ENCODE assay signal across 12 mouse cellular contexts in genomic region chr3:37672266-37673040, GRCm38 (mm10). TPM values are rescaled to one million over a fixed set of nuclear protein-coding genes. Genes with fewer than 3 reads are reported as not detected.
A peak's percentile ranks its signal among the peaks of the same experiment; 100 is the strongest.
DNase-seq lines count a peak whose midpoint lies in the region; ATAC-seq and TF ChIP-seq lines count a peak whose summit lies in the region.
"Had no signal": no experiment of that assay in that cellular context is flagged by ENCODE, and none has a peak within 500 bp of the region (broad histone marks: within the 10 kb centered on the region; RNA-seq: fewer than 3 reads in every experiment).

No protein-coding gene starts in this region.

- no peak overlapping the region for H3K27ac ChIP-seq in hindbrain, embryonic 11.5 days (ENCODE audit: low read depth, low read length)
- H3K27ac ChIP-seq in hindbrain, embryonic 13.5 days, result no peak overlapping the region
- no peak overlapping the region for H3K27ac ChIP-seq in midbrain, postnatal 0 days (ENCODE audit: low read depth, low read length)
- H3K27ac ChIP-seq: forebrain, embryonic 15.5 days; liver, embryonic 13.5 days had no signal

- no peaks in the 10 kb centered on the region; the same call in none of the 2 replicates for H3K9me3 ChIP-seq in hindbrain, embryonic 11.5 days (ENCODE audit: control insufficient read depth, low read length)
- peaks cover 18% of the 10 kb centered on the region for H3K9me3 ChIP-seq in hindbrain, embryonic 13.5 days
- H3K9me3 ChIP-seq in E14TG2a.4 (ENCODE audit: low read length), result no peaks in the 10 kb centered on the region
- H3K9me3 ChIP-seq in midbrain, postnatal 0 days (ENCODE audit: low read length), result peaks cover 9% of the 10 kb centered on the region; the same call in 1 of the 2 replicates
- H3K9me3 ChIP-seq: liver, embryonic 13.5 days had no signal

- no peak overlapping the region for H3K4me2 ChIP-seq in hindbrain, embryonic 11.5 days (replicated peaks; ENCODE audit: low read depth, low read length)
- no peak overlapping the region for H3K4me2 ChIP-seq in hindbrain, embryonic 13.5 days
- H3K4me2 ChIP-seq in midbrain, postnatal 0 days (ENCODE audit: low read depth, low read length, poor library complexity, severe bottlenecking), result no peak overlapping the region
- H3K4me2 ChIP-seq: forebrain, embryonic 15.5 days; liver, embryonic 13.5 days had no signal

- peak; percentile 67 for ATAC-seq in hindbrain, embryonic 11.5 days (ENCODE audit: low FRiP score)
- no peak for ATAC-seq in hindbrain, embryonic 13.5 days (ENCODE audit: low FRiP score)
- no peak for ATAC-seq in midbrain, postnatal 0 days (ENCODE audit: low FRiP score)
- ATAC-seq: forebrain, embryonic 15.5 days had no signal

- no peak overlapping the region for H3K9ac ChIP-seq in hindbrain, embryonic 11.5 days (ENCODE audit: low read depth, low read length)
- H3K9ac ChIP-seq in hindbrain, embryonic 13.5 days, result no peak overlapping the region
- H3K9ac ChIP-seq in midbrain, postnatal 0 days (replicated peaks; ENCODE audit: low read length, poor library complexity, severe bottlenecking), result no peak overlapping the region
- H3K9ac ChIP-seq: forebrain, embryonic 15.5 days; liver, embryonic 13.5 days had no signal

- WGBS in hindbrain, embryonic 11.5 days, result 12% methylated on average over 15 of the region's 15 CpGs
- 7% methylated on average over 15 of the region's 15 CpGs for WGBS in hindbrain, embryonic 13.5 days
- 12% methylated on average over 15 of the region's 15 CpGs for WGBS in midbrain, postnatal 0 days

- no peaks in the 10 kb centered on the region for H3K36me3 ChIP-seq in hindbrain, embryonic 11.5 days (ENCODE audit: control insufficient read depth, insufficient read depth, low read length)
- 0 out of 2 replicates have a peak, but pooled peaks cover 3% of the 10 kb centered on the region for H3K36me3 ChIP-seq in hindbrain, embryonic 13.5 days
- H3K36me3 ChIP-seq in E14TG2a.4 (ENCODE audit: insufficient read depth, low read length), result peaks cover 66% of the 10 kb centered on the region
- no peaks in the 10 kb centered on the region for H3K36me3 ChIP-seq in midbrain, postnatal 0 days (ENCODE audit: insufficient read depth, low read length)
- H3K36me3 ChIP-seq: forebrain, embryonic 15.5 days; liver, embryonic 13.5 days had no signal

- H3K27me3 ChIP-seq in hindbrain, embryonic 11.5 days (ENCODE audit: control insufficient read depth, insufficient read depth, low read length), result peaks cover 20% of the 10 kb centered on the region
- H3K27me3 ChIP-seq in hindbrain, embryonic 13.5 days, result peaks cover 45% of the 10 kb centered on the region
- no peaks in the 10 kb centered on the region for H3K27me3 ChIP-seq in E14TG2a.4 (ENCODE audit: insufficient read depth, low read length)
- H3K27me3 ChIP-seq in midbrain, postnatal 0 days (ENCODE audit: insufficient read depth, low read length), result peaks cover 6% of the 10 kb centered on the region; the same call in 1 of the 2 replicates
- H3K27me3 ChIP-seq: forebrain, embryonic 15.5 days had no signal

- no peak overlapping the region for H3K4me3 ChIP-seq in hindbrain, embryonic 11.5 days (ENCODE audit: low read depth, low read length)
- no peak overlapping the region for H3K4me3 ChIP-seq in hindbrain, embryonic 13.5 days
- peak overlapping the region; percentile 3; the same call in 1 of the 2 replicates for H3K4me3 ChIP-seq in E14TG2a.4 (replicated peaks; ENCODE audit: low read length)
- no peak overlapping the region for H3K4me3 ChIP-seq in midbrain, postnatal 0 days (ENCODE audit: low read depth, low read length)
- H3K4me3 ChIP-seq: forebrain, embryonic 15.5 days; liver, embryonic 13.5 days had no signal

- no peak for TF ChIP-seq CTCF in E14TG2a.4 (conservative IDR thresholded peaks at IDR 0.05; ENCODE audit: low read length)
- TF ChIP-seq CTCF in midbrain, postnatal 0 days (IDR thresholded peaks at IDR 0.05), result no peak

- H3K4me1 ChIP-seq in hindbrain, embryonic 11.5 days (replicated peaks; ENCODE audit: control insufficient read depth, insufficient read depth, low read length), result peaks cover 10% of the 10 kb centered on the region
- peaks cover 24% of the 10 kb centered on the region for H3K4me1 ChIP-seq in hindbrain, embryonic 13.5 days (replicated peaks)
- peaks cover 82% of the 10 kb centered on the region for H3K4me1 ChIP-seq in E14TG2a.4 (replicated peaks; ENCODE audit: low read depth, low read length)
- no peaks in the 10 kb centered on the region; the same call in 1 of the 2 replicates for H3K4me1 ChIP-seq in midbrain, postnatal 0 days (ENCODE audit: insufficient read depth, low read length)
- H3K4me1 ChIP-seq: forebrain, embryonic 15.5 days had no signal

- DNase-seq in hindbrain, embryonic 11.5 days (ENCODE audit: low spot score), result peak; percentile 58
- DNase-seq in embryo, embryonic 9.5 days (ENCODE audit: extremely low spot score), result peak; percentile 56
- DNase-seq in midbrain, postnatal 0 days (ENCODE audit: low spot score), result peak; percentile 19
- no peak for DNase-seq in right cerebral cortex, postnatal 36 days (ENCODE audit: low spot score in 2 of 2)
- DNase-seq in urinary bladder, postnatal 36 days (ENCODE audit: low spot score in 2 of 2), result no peak
- no peak for DNase-seq in urinary bladder, adult 2 months (ENCODE audit: low spot score)
- DNase-seq: kidney, adult 8-10 months; layer of hippocampus, postnatal 36 days; liver, embryonic 13.5 days had no signal

RNA-seq across cellular contexts. Expression of gene Spry1, which starts 32.7 kb away (rescaled TPM):
- 5.8 and 8.0 TPM in 2 replicates for polyA plus RNA-seq in hindbrain, embryonic 11.5 days (2014; fragmentation: Nextera tagmentation; extraction: Ambion mirVana)
- polyA plus RNA-seq in hindbrain, embryonic 13.5 days (2015; fragmentation: Nextera tagmentation; extraction: Ambion mirVana), result 4.4 and 5.7 TPM in 2 replicates
- 24.9 and 31.9 TPM in 2 replicates for total RNA-seq in midbrain, postnatal 0 days (2014; rRNA removed)
- polyA plus RNA-seq in midbrain, postnatal 0 days (2015; fragmentation: Nextera tagmentation; extraction: Ambion mirVana), result 5.9 TPM in 2 replicates
- 34.7 and 38.2 TPM in 2 replicates for polyA plus RNA-seq in urinary bladder, adult 2 months (2012; rRNA removed)

RNA-seq across cellular contexts. Expression of gene Gm5148, which starts 51.8 kb away (rescaled TPM):
- polyA plus RNA-seq in hindbrain, embryonic 11.5 days (2014; fragmentation: Nextera tagmentation; extraction: Ambion mirVana), result 2.9 and 3.0 TPM in 2 replicates
- polyA plus RNA-seq in hindbrain, embryonic 13.5 days (2015; fragmentation: Nextera tagmentation; extraction: Ambion mirVana), result 8.5 and 10.7 TPM in 2 replicates
- 13.3 and 15.7 TPM in 2 replicates for total RNA-seq in midbrain, postnatal 0 days (2014; rRNA removed)
- polyA plus RNA-seq in midbrain, postnatal 0 days (2015; fragmentation: Nextera tagmentation; extraction: Ambion mirVana), result 17.5 and 17.8 TPM in 2 replicates
- 5.0 and 6.5 TPM in 2 replicates for polyA plus RNA-seq in urinary bladder, adult 2 months (2012; rRNA removed)

Comparison
In these comparisons a context has a peak if more than half of its experiments do, and no peak if none do; other contexts are left out.
1. DNase-seq: peak in hindbrain, embryonic 11.5 days (single experiment), embryo, embryonic 9.5 days (single experiment) and midbrain, postnatal 0 days (single experiment); none in right cerebral cortex, postnatal 36 days (0 of 2), urinary bladder, postnatal 36 days (0 of 2) and urinary bladder, adult 2 months (single experiment).